Mouse (Mus musculus): Measurements from ENCODE around the gene Fam83f. TPM values are rescaled to one million over a fixed set of nuclear protein-coding genes. Genes with fewer than 3 reads are reported as not detected.

The Fam83f gene
- polyA plus RNA-seq, 1 experiment: 0.50 TPM

GRCm38 (mm10) chr15:80743606-80744005, 72.0 kb downstream of the Fam83f start:
- no peak for TF ChIP-seq POLR2A (IDR thresholded peaks at IDR 0.05; ENCODE audit: extremely low read depth, insufficient read depth, low read length)
- Histone ChIP-seq H3K4me1 (ENCODE audit: control insufficient read depth, insufficient read depth, low read length) (peaks cover 2% of the 10 kb centered on the region), H3K4me3 (ENCODE audit: insufficient read depth, low read length) (no peak overlapping the region), H3K27ac (ENCODE audit: insufficient read depth, low read length) (no peak overlapping the region)

- TF ChIP-seq CTCF (IDR thresholded peaks at IDR 0.05; ENCODE audit: extremely low read depth, insufficient read depth, low read length) (no peak), POLR2A (IDR thresholded peaks at IDR 0.05; ENCODE audit: extremely low read depth, insufficient read depth, low read length) (no peak)
- H3K4me1 ChIP-seq (ENCODE audit: control insufficient read depth, insufficient read depth, low read length): peaks cover 2% of the 10 kb centered on the region
- no peak overlapping the region for H3K27ac ChIP-seq (ENCODE audit: insufficient read depth, low read length)
- H3K4me3 ChIP-seq (ENCODE audit: insufficient read depth, low read length): no peak overlapping the region
Observed at GRCm38 (mm10) chr15:80744667-80745422, 73.2 kb downstream of the Fam83f start.

DNA sequence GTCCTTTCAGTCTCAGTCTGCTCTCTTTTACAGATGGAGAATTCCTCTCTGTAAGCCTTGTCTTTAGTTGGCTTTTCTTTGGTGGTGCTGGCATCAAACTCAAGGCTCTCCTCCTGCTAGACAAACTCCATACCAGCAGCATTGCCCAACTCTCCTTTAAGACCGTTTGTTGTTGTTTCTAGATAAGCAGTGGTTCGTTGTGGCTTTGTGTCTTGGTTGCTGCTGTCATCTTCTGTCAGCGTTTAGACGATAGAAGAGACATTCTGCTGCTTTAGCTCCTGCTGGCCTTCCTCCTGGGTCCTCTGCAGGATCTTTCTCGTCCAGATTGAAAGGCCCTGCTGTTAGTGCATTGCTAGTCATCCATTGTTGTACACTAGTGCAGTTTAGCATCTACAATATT, 77.3 kb downstream of the Fam83f start:
- TF ChIP-seq CTCF (IDR thresholded peaks at IDR 0.05; ENCODE audit: extremely low read depth, insufficient read depth, low read length) (no peak), POLR2A (IDR thresholded peaks at IDR 0.05; ENCODE audit: extremely low read depth, insufficient read depth, low read length) (no peak)
- H3K4me3 ChIP-seq (ENCODE audit: insufficient read depth, low read length): no peak overlapping the region
- no peak overlapping the region for H3K27ac ChIP-seq (ENCODE audit: insufficient read depth, low read length)
- peaks cover 2% of the 10 kb centered on the region for H3K4me1 ChIP-seq (ENCODE audit: control insufficient read depth, insufficient read depth, low read length)

Other genes starting within 250 kb of the Fam83f start
- not detected in 2 replicates for gene Enthd1, start 106.7 kb upstream of the Fam83f start, polyA plus RNA-seq (2012; rRNA removed)
- 0.23 and 0.25 TPM in 2 replicates for gene Grap2, start 99.3 kb upstream of the Fam83f start, polyA plus RNA-seq (2012; rRNA removed)
- 20.5 and 44.2 TPM in 2 replicates for gene Tnrc6b, start 39.5 kb downstream of the Fam83f start, polyA plus RNA-seq (2012; rRNA removed)

Measured in cortical plate, adult 2 months (tissue).